Mouse (Mus musculus): ENCODE results near the gene Agtpbp1. TPM values are rescaled to one million over a fixed set of nuclear protein-coding genes. Genes with fewer than 3 reads are reported as not detected.

The Agtpbp1 gene
- total RNA-seq, 2 experiments from 2014 or later = 143 to 166 TPM

DNA sequence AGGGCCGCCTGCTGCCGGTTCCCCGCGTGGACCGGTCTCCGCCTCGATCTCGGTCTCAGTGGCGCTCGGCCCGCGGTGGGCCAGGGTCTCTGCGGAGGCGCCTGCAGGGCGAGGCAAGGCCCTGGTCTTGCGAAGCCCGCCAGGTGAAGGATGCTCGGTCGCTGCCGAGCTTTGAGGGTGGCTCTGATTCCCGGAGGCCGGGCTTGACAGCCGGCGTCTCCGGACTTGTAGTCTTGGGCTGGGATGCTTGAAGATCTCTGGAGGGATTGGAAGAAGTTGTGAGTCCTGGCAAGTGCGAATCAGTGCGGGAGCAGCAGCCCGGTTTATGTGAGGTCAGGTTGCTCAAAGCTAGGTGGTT is 600 bp upstream of the Agtpbp1 start:
- intact Hi-C loops (cut with DNase I) = loop anchor here (5.0 kb wide), 2 partner anchors 33 to 68 kb away; no protein-coding TSS in a partner anchor
- no peak for DNase-seq (ENCODE audit: low spot score)

DNA sequence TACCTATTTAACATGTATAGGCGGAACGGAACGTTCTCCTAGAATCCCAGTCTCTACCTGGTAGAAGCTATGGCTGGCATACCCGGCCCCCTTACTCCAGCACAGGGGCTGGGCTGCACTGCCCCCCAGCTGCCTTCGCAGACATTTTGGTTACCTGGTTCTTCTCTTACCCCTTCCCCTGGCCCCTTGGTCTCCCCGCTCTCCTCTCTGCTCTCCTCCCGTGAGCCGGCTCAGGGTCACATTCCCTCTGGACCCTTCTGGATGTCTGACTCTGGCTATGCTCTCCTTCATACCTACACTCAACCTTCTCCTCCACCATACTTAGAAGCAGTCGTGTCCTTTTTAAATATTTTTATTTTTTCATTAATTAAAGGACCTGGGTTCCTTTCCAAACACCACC is 546 bp downstream of the Agtpbp1 start:
- intact Hi-C loops (cut with DNase I) = no loop called here
- peak; percentile 17 for DNase-seq (ENCODE audit: low spot score)

DNA sequence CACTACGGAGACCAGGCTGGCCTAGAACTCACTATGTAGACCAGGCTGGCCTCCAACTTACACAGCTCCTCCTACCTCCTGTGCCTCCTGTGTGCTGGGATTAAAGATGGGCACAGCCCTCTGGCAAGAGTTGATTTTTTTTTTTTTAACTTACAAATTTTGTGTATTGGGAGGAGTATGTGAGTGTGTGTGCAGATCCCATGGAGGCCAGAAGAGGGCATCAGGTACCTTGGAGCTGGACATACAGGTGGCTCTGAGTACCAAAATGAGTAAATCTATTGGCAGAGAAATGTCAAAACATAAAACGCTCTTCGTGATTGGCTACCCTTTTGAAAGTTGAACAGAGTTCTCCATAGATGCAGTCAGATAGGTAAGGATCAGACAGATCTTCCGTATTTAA is 4.1 kb downstream of the Agtpbp1 start:
- no peak for DNase-seq (ENCODE audit: low spot score)
- intact Hi-C loops (cut with DNase I) = no loop called here

DNA sequence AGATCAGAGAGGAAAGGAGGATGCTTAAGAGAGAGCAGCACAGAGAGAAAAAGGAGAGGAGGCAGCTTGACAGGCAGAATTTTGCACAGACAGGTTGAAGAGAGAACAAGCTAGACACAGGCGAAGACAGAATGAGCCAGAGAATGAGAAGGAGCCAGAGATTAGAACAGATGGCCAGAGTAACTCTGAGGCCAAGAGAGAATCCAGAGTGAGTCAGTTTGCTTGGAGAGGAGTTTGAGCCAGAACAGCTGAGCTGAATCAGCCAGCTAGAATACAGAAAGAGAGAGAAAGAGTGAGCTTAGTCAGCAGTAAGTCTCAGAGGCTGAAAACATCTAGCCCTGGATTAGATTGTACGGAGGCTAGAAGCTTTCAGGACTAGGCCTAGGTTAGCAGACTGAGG is 12.5 kb downstream of the Agtpbp1 start:
- DNase-seq (ENCODE audit: low spot score) = peak; percentile 4
- intact Hi-C loops (cut with DNase I) = no loop called here

DNA sequence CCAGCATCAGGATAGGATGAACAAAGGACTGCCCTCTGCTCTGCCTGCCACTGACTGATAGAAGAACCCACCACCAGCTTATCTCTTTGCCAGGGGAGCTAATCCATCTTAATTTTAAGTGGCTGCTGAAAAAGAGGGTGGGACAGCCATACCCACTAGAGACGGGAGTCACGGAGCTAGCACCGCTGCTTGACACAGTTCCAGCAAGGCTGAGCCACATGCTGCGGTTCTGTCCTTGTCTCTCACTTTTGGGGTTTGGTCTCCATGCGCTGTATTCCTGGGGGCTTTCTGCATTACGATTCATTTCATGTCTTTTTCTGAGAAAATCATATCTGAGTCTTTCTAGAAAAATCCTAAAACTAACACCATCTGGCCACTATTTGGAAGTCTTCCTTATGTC is 13.9 kb downstream of the Agtpbp1 start:
- intact Hi-C loops (cut with DNase I) = no loop called here
- no peak for DNase-seq (ENCODE audit: low spot score)

DNA sequence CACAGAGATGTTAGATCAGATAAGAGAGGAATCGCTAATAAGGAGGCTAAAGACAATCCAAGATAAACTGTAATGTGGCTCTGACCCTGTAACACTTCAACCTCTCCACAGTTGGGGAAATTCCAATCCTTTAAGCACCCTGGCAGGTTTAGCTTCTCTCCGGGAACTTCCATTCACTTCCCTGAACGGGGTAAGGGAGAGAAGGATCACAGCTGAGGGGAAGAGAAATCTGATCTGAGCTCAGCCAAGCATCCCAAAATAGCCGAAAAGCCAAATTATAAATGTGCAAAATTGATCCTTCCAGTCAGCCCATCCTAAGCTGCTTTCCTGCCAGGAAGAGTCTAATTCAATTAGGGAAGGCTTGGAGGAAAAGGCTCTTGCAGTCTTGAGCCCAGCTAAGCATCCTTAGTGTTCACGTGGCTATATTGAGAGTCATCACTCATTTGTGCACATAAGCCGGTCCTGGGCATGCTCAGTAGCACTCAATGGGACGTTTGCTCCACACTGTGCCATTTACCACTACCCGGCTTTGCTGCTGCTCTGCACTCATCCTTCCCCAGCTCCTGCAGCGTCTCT is 19.0 kb downstream of the Agtpbp1 start:
- DNase-seq (ENCODE audit: low spot score) = no peak
- intact Hi-C loops (cut with DNase I) = no loop called here

DNA sequence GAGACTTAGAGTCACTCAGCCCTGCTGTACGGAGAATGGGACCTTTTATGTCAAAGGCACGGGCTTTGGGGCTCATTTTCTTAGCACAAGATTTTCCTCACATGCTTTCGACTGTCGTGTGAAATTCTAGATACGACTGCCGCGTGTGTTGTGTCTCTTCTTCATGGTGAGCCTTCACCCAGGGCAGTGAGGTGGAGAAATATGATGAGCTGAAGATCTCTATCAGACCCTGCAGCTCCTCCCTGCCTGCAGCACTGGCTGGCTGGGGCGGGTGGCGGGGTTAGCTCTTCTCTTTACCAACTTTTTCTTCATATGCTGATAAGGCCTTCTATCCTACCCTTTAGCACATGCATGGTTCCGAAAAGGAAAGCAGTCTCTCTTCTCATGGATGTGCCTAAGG is 20.1 kb downstream of the Agtpbp1 start:
- intact Hi-C loops (cut with DNase I) = no loop called here
- no peak for DNase-seq (ENCODE audit: low spot score)

DNA sequence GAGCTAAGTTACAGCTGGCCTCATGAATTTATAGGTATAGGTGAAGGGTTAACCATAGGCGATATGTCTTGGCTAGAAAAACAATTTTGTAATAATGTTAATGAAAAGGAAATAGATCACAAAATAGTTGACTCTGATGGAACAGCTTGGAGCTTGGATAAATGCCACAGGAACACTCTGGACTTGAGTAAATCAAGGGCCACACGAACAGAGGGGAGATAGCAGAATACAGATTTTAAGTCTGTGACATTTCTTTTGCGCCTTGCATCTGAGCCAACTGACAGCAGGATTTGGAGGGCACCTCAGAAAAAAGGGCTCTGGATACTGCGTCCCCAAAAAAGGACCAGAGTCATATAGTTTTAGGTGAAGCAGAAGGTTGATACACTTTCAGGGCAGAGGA is 20.5 kb downstream of the Agtpbp1 start:
- intact Hi-C loops (cut with DNase I) = no loop called here
- DNase-seq (ENCODE audit: low spot score) = no peak

DNA sequence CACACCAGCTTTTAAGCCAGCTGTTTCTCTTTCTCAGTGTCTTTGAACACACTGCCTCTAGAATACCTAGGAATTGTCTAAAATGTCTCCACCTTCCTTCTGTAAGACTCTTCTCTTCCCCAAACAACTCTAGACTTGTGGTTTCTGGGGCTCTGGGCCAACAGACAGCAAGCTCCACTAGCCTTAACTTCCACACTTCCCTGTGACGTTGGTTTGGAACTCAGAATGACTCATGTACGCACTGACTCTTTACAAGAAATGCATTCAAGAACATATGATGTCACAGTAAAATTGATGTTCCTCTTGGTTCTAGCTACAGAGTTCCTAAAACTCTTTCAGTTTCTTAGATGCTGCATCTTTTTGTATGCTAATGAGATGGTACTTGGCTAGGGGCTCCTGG is 22.6 kb downstream of the Agtpbp1 start:
- intact Hi-C loops (cut with DNase I) = loop anchor here (2.0 kb wide), 1 partner anchor 20 kb away; no protein-coding TSS in a partner anchor
- no peak for DNase-seq (ENCODE audit: low spot score)

DNA sequence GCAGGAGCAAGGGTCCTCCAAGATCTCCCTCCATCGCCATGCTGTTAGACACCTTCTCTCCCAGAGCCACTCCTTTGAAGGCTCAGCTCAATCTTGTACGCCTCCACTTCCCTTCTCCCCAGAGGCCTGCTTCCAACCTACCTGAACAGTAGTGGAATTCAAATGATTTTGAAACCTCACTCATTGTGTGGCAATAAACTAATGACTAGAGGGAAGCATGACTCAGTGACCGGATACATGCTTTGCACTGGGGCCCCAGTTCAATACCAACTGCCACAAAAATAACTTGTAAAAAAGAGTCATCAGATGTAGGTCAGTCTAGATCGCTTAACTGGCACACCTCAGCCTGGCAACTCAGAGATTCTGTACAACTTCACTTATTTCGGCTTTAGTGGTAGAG is 26.3 kb downstream of the Agtpbp1 start:
- intact Hi-C loops (cut with DNase I) = no loop called here
- no peak for DNase-seq (ENCODE audit: low spot score)

DNA sequence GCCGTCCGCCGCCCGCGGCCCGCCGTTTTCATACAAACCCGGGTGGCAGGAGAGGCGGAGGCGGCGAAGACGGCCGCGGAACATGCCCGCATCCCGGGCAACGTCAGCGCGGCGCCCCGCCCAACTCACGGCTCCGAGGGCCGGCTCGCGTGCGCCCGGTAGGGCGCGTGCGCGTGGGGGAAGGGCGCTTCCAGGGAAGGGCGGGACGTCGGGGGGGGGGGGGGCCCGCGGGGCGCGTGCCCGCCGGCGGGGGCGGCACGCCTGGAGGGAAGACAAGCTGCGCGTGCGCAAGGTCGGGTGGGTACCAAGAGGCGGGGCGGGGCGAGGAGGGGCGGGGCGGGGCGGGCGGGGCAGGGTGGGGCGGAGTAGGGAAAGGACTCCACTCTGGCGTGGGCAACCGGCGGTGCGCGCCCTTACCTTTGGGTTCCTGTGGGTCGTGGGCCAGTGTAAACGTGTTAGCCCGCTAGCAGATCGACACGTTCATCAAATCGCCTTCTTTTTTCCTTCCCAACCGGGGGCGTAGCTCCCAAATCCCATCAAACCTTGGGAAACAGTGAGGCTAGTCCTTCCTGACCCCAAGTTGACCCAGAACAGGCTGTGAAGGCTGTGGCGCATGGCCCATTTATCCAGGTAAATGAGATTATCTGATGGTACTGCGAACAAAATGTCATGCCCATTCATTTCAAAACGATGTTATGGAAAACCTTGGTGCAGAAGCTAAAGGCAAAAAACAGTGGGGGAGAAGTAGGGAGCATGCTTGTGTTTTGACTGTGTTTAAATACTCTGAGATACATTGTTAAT is 27.6 kb downstream of the Agtpbp1 start:
- intact Hi-C loops (cut with DNase I) = no loop called here
- peak; percentile 79 for DNase-seq (ENCODE audit: low spot score)

DNA sequence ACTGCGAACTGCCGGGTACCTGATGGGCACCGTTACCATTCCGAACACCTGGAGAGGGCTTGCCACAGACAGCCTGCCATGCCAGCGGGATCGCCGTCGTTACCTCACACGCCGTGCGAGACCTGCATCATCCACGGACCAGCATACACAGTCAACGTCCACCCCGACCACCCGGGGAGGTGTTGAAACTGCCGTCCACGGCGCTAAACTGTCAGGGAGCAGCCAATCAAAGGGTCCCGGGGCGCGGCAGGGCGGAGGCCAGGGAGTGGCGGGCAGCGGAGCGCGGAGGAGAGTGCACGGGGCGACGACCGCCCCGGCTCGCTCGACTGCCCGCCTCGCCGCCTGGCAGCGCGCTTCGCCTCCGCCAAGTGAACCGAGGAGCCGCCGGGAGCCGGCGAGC is 28.4 kb downstream of the Agtpbp1 start:
- intact Hi-C loops (cut with DNase I) = no loop called here
- DNase-seq (ENCODE audit: low spot score) = peak; percentile 31

DNA sequence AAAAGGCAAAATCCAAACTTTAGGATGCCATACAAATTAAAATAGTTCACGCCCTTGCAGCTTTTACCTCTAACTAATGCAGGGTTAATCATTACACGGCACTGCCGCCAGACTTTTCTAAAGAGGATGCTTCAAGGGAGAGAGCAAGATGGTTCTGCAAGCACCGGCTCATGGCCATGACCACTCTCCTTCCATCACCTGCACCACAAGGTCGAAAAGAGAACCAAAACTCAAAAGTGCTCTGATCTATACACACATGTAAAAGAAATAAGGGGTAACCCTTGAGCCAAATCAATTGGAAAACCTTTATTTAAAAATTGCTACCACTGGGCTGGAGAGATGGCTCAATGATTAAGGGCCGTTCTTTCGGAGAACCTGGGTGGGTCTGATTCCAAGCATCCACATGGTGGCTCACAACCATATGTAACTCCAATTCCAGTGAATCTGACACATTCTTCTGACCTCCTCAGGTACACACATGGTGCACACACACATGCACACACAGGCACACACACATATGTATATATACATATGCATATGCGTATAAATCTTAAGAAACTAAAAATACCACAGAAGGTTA is 29.3 kb downstream of the Agtpbp1 start:
- DNase-seq (ENCODE audit: low spot score) = no peak
- intact Hi-C loops (cut with DNase I) = no loop called here

DNA sequence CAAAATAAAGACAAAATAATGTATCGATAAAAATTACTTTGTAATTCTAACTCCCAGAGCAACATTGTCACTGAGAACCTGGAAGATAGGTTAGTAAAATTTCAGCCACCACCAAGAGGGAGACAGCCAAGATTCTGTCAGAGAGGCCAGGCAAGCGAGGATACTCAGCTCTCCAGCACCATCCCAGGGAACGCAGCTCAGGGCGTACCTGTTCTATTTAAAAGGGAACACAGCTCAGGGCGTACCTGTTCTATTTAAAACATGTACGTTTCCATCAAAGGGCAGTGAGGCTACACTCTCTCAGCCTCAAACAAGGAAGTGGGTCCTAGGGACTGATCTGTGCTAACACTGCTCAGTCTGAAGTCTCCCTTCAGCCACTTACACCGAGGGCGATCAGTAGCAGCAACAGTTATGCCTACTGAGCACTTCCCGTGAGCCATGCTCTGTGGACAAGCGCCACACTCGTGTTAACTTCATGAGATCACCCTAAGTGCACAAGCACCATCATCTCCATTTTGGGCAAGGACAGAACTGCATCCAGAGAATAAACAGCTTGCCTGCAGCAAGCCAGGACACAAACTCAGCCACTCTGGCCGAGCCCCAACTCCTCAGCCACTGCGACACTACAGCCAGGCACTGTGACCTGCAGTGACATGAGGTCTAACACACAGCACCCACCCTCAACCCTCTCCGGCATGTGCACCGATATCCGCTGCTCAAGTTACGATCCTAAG is 30.1 kb downstream of the Agtpbp1 start:
- no peak for DNase-seq (ENCODE audit: low spot score)

DNA sequence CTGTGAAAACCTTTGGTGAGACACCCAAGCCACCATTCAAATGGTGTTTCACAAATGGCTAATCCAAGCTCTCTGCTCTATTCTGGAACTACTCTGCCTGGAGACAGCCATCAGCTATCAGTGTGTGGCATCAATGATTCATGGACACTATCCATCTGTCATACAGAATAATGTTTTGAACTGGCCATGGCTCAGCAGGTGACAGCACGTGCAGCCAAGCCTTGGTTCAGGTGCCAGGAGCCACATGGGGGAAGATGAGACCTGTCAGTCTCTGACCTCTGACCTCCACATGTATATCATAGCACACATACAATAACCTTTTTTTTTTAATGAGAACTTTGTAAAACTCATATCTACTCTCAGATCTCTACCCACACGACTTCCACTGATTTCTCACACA is 32.3 kb downstream of the Agtpbp1 start:
- DNase-seq (ENCODE audit: low spot score) = no peak
- intact Hi-C loops (cut with DNase I) = loop anchor here (5.0 kb wide), 1 partner anchor 35 kb away; the partner anchor contains the start of genes Agtpbp1 and Naa35

More for the DNA sequence above, 30.1 kb downstream of the Agtpbp1 start:
- intact Hi-C loops (cut with DNase I) = loop anchor here (5.0 kb wide), 1 partner anchor 32 kb away; the partner anchor contains the start of genes Agtpbp1 and Naa35

DNA sequence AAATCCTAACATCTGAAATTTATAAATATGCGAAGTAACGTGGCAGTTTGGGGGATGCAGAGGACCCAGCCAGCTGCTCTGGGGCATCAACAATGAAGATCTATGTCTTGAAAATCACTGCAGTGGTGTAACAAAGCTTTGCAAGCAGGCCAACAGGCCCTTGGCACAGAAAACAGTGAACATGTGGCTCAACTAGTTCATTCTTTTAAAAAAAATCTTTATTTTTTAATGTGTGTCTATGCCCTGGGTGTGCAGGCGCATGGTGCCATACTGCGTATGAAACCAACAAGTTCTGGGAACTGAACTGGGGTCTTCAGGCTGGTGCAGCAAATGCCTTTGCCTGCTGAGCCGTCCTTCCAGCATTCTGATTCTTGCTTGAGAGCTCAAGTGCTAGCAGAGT is 32.7 kb downstream of the Agtpbp1 start:
- DNase-seq (ENCODE audit: low spot score) = no peak
- intact Hi-C loops (cut with DNase I) = loop anchor here (5.0 kb wide), 1 partner anchor 35 kb away; the partner anchor contains the start of genes Agtpbp1 and Naa35

DNA sequence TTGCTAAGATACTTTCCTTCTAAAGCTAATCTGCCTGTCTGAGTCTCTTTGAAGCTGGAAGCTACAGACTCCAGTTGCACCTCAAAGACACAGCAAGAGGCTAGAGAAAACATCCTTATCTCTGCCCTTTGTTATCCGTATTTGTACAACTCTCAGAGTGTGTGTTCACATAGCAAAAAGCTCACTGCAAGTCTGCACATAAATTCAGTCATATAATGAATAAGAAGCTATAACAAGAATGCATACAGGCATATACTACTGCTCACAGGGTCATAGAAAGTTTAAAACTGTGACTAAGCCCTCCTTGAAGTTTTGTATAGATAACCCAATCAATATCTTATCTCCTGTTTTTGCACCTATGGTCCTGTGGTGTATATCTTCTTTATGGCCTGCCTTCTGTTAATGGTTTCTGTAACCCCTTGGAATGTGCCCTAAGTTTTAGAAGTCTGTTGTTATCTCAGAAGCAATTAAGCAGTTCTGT is 35.7 kb downstream of the Agtpbp1 start:
- intact Hi-C loops (cut with DNase I) = no loop called here
- no peak for DNase-seq (ENCODE audit: low spot score)

DNA sequence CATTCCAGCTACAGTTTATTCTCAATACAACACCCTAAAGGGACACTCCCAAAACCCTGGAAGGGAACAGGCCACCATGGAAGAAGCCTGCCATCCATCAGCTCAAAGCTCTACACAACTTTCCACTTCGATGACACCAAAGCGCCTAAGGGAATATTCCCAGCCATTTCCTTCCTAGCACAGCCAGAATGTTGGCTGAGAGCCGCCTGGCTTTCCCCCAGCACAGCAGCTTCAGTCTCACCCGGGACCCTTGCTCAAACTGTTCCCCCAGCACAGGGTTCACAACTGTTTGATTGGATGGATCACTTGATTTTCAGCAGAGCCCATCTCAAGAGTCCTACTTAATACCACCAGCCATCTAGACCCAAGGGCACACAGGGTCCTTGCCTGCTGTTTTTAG is 37.3 kb downstream of the Agtpbp1 start:
- DNase-seq (ENCODE audit: low spot score) = peak; percentile 8
- intact Hi-C loops (cut with DNase I) = no loop called here

DNA sequence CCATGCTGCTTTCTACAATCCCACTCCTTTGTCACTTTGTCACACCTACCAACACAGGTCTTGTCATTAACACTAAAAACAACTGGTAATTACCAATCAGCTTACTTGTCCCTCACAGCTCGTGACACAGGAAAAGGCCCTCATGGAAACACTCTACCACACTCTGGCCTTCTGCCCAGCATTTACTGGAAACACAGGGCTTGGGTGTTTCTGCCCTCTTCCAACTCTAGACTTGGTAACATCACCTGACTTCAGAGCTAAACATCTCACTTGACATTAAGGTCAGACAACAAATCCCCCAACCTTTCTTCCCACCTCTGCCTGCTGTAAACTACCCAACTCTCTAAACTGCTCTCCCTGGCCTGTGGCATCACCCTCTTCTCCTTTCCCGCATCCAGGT is 37.9 kb downstream of the Agtpbp1 start:
- intact Hi-C loops (cut with DNase I) = no loop called here
- peak; percentile 17 for DNase-seq (ENCODE audit: low spot score)

DNA sequence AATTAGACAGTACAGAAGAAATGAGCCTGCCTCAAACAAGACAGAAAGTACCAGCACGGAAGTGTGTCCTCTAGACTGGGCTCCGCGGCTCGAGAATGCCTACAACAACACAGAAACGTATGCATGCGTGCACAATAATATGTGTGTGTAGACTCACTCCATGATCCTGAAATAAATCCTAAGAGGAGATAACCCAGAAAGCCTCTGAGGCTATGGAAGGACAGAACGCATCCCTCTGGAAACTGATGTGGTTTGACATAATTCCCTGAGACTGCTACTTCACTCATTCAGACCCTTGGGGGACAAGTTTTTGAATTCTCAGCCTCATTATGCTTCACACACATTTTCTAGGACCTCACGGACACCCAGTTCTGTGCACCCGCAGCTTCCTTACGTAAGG is 42.6 kb downstream of the Agtpbp1 start:
- intact Hi-C loops (cut with DNase I) = no loop called here
- no peak for DNase-seq (ENCODE audit: low spot score)

All from heart, postnatal 25 days (tissue).